Mouse (Mus musculus): ENCODE results near the gene Zfp683. TPM values are rescaled to one million over a fixed set of nuclear protein-coding genes. Genes with fewer than 3 reads are reported as not detected.

Gene Zfp683
- 0.01 and 0.02 TPM in 2 replicates for polyA plus RNA-seq (2012; rRNA removed)

GRCm38 (mm10) chr4:134053538-134053937 is at the start of gene Zfp683:
TSS of gene Zfp683 (plus strand) at chr4:134053838.

GRCm38 (mm10) chr4:134018779-134019145 is 34.9 kb upstream of the Zfp683 start, which contains the start of gene Lin28a:
TSS of gene Lin28a (minus strand) at chr4:134018841.

GRCm38 (mm10) chr4:134060135-134060865 is 6.7 kb downstream of the Zfp683 start, which contains the start of gene Crybg2:
TSS of gene Crybg2 (plus strand) at chr4:134060815.

GRCm38 (mm10) chr4:134094923-134095547 is 41.4 kb downstream of the Zfp683 start, which contains the start of gene Cd52:
TSS of gene Cd52 (minus strand) at chr4:134095082.

GRCm38 (mm10) chr4:134101979-134102741 is 48.5 kb downstream of the Zfp683 start, which contains the start of gene Ubxn11:
TSS of gene Ubxn11 (plus strand) at chr4:134102570.

Other genes starting within 250 kb of the Zfp683 start
- gene Rps6ka1, start 166.0 kb upstream of the Zfp683 start, polyA plus RNA-seq (2012; rRNA removed), result 24.4 and 28.9 TPM in 2 replicates
- gene Hmgn2, start 85.2 kb upstream of the Zfp683 start, polyA plus RNA-seq (2012; rRNA removed), result 288 and 295 TPM in 2 replicates
- gene Dhdds, start 52.9 kb upstream of the Zfp683 start, polyA plus RNA-seq (2012; rRNA removed), result 12.7 and 14.1 TPM in 2 replicates
- 1.1 and 1.5 TPM in 2 replicates for gene Lin28a, start 35.0 kb upstream of the Zfp683 start, polyA plus RNA-seq (2012; rRNA removed)
- 0.07 and 0.48 TPM in 2 replicates for gene Crybg2, start 7.0 kb downstream of the Zfp683 start, polyA plus RNA-seq (2012; rRNA removed)
- 14.2 and 19.7 TPM in 2 replicates for gene Cd52, start 41.2 kb downstream of the Zfp683 start, polyA plus RNA-seq (2012; rRNA removed)
- 1.2 and 1.5 TPM in 2 replicates for gene Ubxn11, start 48.7 kb downstream of the Zfp683 start, polyA plus RNA-seq (2012; rRNA removed)
- 61.5 and 81.2 TPM in 2 replicates for gene Sh3bgrl3, start 75.0 kb downstream of the Zfp683 start, polyA plus RNA-seq (2012; rRNA removed)
- gene Cep85, start 133.3 kb downstream of the Zfp683 start, polyA plus RNA-seq (2012; rRNA removed), result 14.3 and 19.2 TPM in 2 replicates
- gene Gm7534, start 149.2 kb downstream of the Zfp683 start, polyA plus RNA-seq (2012; rRNA removed), result not detected in 2 replicates
- not detected in 2 replicates for gene Catsper4, start 173.5 kb downstream of the Zfp683 start, polyA plus RNA-seq (2012; rRNA removed)
- 0.03 and 0.08 TPM in 2 replicates for gene Cnksr1, start 184.6 kb downstream of the Zfp683 start, polyA plus RNA-seq (2012; rRNA removed)
- not detected in 2 replicates for gene E130218I03Rik, start 189.8 kb downstream of the Zfp683 start, polyA plus RNA-seq (2012; rRNA removed)
- 6.0 and 6.2 TPM in 2 replicates for gene Zfp593, start 191.8 kb downstream of the Zfp683 start, polyA plus RNA-seq (2012; rRNA removed)
- not detected in 2 replicates for gene Gm30191, start 193.1 kb downstream of the Zfp683 start, polyA plus RNA-seq (2012; rRNA removed)
- 0.72 and 0.92 TPM in 2 replicates for gene Grrp1, start 200.3 kb downstream of the Zfp683 start, polyA plus RNA-seq (2012; rRNA removed)
- gene Pdik1l, start 234.1 kb downstream of the Zfp683 start, polyA plus RNA-seq (2012; rRNA removed), result 5.1 and 5.3 TPM in 2 replicates